Mouse (Mus musculus): ENCODE measurements around the gene Rell1.

The Rell1 gene

DNA sequence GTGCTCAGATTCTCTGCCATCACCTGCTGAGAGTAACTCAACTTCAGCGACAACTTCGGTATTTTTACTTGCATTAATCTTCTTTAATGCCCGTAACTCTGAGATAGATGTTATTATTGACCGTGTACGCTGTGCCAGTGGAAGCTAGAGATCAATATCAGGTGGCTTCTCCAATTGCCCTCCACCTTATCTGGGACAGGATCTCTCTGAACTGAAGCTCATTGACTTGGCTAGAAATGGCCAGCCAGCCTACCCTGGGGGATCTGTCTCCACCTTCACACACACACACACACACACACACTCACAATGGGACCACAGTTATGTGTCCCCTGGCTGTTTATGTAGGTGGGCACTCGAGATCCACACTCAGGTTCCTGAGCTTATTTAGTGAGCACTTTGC lies 16.7 kb downstream of the Rell1 start:
- DNase-seq (ENCODE audit: low read depth): no peak

DNA sequence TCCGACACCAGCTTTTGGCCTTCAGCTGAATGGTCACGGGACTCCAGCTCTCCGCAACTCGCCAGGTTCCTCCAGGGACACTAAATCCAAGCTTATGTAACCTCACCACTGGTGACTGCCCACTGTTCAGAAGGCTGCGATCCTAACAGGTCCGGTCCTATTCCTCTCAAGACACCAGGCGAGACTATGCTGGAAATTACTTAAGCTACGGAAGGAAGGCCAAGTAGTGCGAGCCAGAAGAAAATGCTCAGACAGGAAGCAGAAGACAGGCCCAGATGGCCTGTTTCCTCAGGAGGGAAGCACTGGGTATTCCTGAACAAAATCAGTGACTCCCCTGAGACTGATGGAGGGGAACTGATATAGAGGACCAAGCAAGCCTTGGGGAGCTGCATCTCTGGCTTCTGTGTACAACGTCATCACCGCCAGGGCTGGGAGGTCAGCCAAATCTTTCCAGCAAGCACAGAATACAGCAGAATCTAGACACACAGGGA lies 17.2 kb downstream of the Rell1 start:
- no peak for DNase-seq (ENCODE audit: low read depth)

DNA sequence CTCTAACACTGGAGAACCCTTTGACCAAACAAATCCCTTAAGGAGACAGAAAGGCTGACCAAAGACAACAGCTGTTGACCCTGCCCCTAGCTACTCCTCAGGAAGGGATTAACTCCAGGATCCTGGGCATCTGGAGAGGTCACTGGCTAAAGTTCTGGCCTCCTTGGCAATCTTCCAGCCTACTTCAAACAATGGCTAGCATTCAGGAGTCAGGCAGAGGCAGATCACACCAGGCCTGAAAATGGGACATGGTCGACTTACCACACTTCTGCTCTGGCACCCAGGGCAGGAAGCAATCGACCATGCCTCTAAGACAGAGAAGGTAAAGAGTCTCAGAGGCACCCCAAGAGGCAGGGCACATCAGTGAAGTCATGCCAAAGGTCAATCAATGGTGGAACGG lies 19.5 kb downstream of the Rell1 start:
- DNase-seq (ENCODE audit: low read depth): no peak

DNA sequence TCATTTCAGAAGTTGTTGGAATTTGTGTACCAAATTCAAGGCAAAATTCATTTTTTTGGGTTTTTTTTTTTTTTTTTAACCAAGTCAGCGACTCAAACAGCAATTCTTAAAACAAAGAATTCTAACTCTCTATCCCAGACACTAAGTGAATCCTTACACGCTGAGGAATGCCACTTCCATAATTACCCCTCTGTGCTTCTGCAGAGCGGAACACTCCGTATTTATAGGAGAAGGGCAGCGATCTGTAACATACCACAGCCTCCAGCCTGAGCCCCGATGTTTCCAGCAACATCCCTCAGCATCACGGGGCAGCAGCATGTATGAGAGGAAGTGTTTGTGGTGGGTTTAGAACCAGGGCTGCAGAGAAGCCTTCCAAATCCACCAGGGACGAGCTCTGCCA lies 21.2 kb downstream of the Rell1 start:
- no peak for DNase-seq (ENCODE audit: low read depth)

DNA sequence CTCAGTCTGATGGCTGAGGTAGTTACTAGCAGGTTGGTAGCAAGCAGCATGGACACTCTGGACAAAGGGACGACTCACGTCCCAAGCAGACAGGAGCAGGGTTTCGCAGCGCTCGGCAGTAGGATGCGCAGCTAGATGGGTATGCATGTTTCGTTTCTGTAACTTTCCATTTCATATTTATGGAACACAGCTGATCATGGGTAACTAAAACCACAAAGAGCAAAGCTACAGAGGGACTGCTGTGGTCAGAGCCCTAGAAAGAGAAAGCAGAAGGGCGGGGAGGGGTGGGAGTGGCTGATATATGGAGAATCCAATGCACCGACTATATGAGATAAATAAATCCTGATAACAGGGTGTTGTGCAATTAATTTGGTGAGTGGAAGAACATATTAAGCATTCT lies 25.4 kb downstream of the Rell1 start:
- peak; percentile 76 for DNase-seq (ENCODE audit: low read depth)

DNA sequence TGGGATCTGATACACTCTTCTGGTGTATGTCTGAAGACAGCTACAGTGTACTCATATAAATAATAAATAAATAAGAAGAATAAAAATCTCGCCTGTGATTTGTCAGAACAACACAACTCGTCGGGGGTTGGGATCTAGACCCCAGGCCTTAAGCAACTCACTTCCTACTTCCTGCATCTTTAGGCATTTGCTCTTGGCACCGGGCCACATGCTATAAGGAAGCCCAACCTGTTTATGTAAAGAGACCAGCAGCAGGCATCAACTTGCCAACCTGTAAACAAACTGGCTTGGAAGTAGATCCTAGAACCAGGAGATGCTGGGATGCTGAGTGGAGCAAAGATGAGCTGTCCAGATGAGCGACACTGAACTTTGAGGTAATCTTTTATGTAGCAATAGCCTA lies 26.8 kb downstream of the Rell1 start:
- peak; percentile 30 for DNase-seq (ENCODE audit: low read depth)

DNA sequence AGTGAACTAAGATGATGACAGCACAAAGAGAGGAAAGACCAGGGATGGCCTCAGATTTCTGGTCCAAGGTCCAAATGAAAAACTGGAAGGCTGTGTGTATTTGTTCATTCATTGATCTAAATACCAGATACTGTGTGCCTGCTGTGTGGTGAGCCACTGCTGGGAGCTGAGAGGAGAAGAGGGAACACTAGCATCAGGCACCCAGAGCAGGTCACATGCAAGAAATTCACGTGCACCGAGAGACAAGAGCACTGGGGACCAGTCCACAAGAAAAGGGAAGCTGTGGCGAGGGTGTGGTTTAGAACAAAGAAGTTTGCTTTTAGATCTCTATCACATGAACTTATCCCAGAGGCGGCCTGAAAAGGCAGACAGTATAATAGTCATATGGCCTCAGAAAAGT lies 30.1 kb downstream of the Rell1 start:
- peak; percentile 91 for DNase-seq (ENCODE audit: low read depth)

DNA sequence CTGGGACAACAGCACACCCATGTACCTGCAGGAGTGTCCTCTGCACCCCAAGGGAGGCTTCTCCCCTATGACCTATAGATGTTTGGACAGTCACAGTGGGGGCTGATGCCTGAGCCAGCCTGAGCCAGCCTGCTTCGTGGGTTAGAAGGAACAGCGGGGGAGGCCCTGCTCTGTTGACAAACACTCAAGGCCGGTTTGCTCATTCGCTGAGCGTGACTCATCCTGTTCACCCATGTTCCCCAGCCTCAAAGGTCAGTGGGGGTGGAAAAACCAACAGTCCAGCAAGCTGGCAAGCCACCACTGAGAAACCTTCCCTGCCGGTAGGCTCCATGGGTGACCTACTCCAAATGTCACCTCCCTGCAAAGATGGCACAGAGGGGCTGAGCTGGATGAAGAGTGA lies 32.0 kb downstream of the Rell1 start:
- peak; percentile 86 for DNase-seq (ENCODE audit: low read depth)

DNA sequence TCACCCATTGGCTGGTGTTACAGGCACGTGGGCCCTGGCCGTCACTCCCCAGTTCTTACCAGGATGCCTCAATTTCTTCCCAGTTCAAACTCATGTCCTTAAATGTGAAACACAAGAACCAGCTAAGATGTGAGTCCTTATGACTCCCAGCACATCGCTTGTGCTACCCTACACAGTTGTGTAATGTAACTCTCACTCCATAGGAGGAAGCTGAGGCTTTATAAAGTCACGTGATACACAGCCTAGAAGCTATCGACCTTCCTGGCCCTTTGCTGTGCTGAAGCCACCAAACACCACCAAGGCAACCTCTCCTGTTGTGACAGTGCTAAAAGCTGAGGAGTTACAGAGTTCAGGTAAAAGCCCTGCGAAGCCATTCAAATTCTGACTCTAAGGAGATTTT lies 33.1 kb downstream of the Rell1 start:
- peak; percentile 40 for DNase-seq (ENCODE audit: low read depth)

DNA sequence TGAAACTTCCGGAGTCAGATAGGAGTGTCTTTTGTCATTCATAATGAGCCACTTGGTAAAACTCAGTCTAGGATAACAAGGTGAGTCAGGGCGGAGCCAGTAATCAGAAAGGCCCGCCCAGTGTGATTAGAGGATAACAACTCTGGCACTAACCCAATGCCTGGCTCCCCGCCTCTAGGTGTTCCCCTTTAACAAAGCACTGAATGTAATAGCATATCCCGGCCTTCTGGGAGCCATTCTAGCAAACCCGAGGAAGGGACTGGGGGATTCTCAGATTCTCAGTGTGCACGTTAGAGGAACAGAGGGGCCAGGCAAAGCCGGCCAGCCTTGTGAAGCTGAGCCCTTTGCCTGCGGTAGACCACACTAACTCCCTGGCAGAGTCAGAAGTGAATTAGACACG lies 35.9 kb downstream of the Rell1 start:
- DNase-seq (ENCODE audit: low read depth): no peak

DNA sequence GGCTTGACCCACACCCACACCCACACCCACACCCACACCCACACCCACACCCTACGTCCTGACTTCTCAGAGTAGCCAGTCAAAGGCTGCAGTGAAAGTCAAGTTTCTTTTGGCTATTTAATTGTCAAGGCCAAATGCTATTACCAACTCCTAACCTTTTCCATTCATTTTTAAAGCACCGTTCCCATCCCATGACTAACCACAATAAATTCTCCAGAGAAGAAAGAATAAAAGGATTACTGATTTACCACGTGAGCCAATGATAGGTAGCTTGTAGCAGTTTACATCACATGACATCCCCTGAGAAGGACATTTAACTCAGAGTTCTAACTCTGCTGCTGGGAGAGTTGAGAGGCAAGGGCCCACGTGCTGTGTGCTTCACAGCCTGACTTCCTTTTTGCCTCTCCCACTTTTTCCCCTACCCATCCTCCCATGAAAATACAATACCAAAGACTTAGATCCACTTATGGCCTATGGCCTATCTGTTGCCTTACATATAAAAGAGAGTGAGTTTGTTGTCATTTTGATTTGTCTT lies 37.8 kb downstream of the Rell1 start:
- DNase-seq (ENCODE audit: low read depth): no peak

DNA sequence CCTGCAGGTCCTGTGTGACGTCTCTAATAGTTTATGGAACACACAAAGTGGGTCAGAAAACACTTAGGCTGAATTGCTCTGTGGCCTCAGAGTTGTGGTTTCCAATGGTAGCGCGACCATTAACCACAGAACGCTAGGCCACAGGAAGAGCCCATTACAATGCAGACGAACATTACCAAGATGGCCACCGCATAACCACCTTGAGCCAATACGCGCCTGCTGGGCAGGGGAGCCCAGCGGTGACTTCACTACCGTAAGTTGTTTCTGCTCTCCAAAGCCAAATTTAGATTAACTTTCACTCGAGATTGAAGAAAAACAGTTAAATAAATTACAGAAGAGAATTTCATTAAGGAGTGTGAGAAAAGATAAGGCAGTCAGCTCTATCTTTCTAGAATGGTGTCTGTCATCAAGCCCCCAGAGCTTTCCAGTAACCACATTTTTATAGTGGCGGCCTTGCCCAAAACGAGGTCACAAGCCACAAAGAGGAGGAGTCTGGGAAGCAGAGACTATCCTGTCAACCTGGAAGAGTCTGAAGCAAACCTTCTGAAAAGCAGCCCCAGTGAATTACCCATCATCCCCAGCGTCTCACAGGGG lies 43.6 kb downstream of the Rell1 start:
- DNase-seq (ENCODE audit: low read depth): peak; percentile 67

DNA sequence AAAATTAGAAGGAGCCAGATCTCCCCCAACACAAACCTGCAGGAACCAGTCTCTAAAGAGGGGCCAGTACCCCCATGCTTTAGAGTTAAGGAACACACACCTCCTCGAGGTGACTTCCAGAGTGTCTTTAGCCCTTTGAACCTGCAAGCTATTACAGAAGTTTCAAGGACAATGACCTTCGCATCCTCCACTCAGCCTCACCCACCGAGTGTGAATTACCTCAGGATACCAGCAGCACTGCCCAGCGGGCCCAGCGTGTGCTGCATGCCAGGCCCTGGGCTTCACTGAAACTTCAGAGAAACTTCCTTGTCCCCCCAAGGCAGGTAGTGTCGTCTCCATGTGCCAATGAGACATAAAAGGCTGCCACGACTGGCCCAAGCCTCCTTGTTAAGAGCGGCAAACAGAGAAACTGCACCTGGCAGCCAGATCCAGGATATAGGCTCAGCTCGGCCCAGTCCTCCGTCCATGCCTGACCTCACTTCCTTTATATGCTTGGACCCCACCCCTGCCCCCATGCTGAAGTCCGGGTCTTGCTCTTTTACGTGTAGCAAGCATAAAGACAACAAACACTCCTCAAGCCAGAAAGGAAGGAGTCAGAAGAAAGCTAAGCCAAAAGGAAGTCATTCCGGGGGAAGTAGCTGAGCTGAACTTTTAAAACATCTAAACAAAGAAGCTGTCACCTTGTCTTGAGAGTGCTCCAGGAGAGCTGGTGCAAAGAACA lies 45.2 kb downstream of the Rell1 start:
- no peak for DNase-seq (ENCODE audit: low read depth)

DNA sequence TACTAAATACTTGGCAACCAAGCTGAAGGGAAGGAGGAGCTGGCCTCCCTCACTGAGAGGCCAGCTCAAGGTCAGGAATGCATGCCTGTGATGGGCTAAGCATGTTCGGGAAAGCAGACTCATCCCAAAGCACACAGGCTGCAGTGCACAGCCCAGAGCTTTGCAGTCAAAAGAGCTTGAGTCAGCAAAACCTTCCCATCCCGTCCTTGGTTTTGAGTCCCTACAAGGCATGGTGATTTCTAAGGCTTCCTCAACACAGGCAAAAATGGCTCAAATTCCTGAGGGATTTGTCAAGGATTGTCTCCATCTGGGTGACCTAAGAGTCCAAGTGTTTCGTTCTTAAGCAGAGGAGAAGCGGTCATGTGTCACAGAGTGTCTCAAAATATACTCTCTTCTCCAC lies 50.5 kb downstream of the Rell1 start:
- no peak for DNase-seq (ENCODE audit: low read depth)

DNA sequence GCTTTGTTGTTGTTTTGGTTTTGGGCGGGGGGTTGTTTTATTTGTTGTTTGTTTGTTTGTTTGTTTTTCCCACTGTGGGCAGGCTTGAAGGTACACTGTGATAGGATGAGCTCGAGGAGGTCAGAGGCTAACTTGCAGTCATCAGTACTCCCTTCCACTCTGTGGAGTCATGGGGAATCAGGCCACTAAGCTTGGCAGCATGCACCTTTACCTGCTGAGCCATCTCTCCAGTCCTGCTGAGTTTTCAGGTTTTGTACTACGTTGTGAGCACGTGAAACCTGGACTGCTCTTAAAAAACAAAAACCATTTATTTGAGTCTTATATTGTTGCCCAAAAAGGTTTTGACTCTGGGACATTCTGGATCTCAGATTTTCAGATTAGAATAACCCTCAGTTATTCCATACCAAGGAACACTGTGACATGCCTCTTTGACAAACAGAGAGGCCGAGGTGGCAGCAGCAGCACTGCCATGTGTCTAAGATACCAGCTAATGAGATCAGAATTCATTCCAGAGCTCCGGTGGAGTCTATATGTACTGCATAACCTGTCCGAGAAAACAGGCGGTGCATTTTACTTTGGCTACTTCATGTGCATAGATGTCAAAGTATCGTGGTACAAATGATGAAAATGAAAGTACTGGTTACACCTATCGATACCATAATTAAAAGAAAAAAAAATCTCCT lies 52.1 kb downstream of the Rell1 start:
- no peak for DNase-seq (ENCODE audit: low read depth)

DNA sequence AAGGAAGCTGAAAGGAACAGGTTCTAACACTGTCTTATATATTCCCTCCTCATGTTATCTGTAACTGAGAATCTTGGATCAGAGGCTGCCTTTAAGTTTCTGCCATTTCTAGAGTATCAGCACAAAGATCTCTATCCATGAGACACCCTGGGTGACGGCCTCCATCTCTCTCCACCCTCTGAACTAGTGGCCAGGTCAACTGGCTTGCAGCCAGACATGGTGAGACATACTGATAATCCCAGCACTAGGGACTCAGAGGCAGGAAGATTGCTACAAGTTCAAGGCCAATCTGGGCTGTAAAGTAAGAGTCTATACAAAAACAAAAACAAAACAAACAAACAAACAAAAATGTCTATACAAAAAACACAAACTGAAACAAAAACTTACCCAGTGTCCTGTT lies 53.8 kb downstream of the Rell1 start:
- peak; percentile 10 for DNase-seq (ENCODE audit: low read depth)

DNA sequence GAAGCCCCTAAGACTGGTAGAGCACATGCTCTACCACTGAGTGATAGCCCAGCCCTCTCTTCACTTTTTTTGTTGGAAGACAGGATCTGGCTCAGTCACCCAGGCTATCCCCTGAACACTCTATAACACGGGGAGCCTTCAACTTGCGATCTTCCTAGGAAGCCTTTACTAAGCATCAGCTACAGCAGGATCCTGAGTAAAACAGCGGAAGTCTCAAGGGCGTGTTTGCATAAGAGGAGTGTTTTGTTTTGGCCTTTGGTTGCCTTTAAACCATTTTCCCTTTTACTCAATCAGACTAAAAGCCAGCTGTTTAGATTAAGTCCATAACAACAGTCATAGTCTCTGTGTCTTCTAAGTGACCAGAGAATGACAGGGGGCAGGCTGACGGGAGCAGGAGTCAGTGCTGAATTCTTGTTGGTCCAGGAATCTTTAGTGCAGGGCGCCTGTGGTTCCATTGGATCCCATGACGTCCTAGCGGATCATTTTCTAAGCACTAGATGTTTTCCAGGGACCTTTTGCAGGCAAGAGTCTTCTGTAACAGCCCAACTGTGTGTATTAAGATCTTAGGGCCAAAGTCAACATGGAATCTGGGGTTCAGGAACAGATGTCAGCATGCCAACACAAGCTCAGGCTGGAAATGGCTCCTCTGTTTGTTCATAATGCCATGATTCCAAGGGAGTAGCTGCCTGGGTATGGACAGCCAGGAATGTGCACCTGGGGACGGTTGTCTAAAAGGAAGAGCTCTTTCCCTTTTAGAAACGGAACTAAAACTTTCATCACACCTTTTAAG lies 58.3 kb downstream of the Rell1 start:
- no peak for DNase-seq (ENCODE audit: low read depth)

DNA sequence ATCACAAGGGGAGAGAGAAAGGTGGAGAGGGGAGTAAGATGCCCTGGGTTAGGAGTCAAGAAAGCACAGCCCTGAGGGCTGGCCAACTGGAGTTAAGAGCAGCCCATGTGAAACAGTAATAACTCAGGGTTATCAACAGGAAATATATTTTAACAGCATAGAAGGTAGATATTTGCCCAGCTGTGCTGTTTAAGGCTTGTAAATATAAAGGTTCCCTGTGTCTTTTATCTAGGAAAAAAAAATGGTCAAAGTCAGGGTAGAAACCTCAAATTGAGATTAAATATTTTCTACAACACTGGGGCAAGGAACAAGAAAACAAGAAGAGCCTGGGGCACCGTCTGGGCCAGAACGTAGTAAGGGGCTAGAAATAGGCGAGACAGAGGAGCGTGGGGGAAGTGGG lies 61.2 kb downstream of the Rell1 start:
- DNase-seq (ENCODE audit: low read depth): no peak

DNA sequence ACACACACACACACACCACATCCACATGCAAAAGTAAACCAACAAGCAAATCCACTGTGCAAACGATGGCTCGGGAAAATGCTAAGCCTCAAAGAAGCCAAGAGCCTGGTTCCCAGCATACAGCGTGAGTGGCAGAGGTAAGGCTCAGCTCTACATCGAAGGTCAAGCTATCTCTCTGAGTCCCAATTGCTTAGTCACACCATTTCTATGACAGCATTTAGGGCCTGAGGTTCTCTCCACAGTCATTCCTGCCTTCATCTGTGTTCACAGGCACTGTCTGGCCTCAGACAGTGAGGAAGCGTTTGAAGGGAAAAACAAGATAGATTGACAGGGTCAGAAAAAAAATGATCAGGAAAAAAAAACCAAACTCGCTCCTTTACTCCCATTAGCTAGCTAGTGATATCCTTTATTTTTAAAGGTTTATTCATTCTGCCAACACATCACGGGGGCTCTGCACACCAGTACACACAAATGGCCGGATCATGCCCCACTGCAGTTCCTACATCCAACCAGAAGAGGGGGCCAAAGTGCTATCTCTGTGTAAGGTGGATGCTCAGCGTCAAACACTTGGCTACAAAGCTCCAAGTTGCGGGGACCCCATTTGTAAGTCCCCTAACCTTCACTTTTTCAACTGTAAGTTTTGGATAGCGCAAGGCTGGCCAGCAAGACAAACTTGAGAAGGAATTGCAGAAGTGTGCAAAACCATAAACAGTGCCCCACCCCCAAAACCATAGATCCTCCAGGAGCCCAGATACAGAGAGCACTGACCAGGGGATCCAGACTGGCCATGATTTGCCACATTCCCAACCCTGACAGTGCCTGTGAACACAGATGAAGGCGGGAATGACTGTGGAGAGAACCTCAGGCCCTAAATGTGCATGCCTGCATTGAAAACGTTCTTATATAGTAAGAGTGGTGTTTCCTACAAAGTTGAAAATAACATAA lies 62.3 kb downstream of the Rell1 start:
- DNase-seq (ENCODE audit: low read depth): peak; percentile 79

DNA sequence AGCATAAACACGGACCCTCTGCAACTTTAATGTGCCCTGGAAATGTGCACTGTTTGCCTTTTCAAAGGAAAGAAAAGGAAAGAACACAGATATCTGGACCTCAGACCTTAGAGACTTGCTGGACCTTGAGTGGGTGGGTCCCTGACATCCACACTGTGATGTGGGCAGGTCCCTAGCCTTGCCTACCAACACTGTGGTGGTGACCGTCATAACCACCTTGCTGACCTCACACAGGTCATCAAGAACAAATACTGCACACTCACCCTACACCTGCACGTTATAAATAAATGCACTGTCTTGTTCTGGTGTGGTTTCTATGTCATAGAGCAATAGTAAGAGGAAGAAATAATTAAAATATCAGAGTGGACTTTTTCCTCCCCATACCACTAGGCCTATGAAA lies 65.4 kb downstream of the Rell1 start:
- DNase-seq (ENCODE audit: low read depth): no peak

DNA sequence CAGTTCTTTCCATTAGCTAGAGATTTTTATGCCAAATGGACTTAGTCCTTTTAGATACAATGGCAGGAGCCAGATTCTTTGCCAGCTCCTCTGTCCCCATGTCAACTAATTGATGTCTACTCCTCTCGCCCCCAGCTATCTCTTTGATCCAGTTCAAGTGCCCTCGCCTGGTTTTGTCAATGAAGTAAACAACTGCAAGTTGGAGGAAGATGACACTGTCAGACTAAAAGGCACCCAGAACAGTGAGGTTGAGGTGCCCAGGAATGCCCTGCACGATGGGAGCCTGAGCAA lies 70.9 kb downstream of the Rell1 start:
- DNase-seq (ENCODE audit: low read depth): no peak
